Mouse (Mus musculus): ENCODE results near the gene 4930590J08Rik.
"Not testable (repeated sequence)": the region's sequence is repeated elsewhere in the genome, so short reads cannot be mapped to it uniquely, and the experiment has no call there.

4930590J08Rik gene

DNA sequence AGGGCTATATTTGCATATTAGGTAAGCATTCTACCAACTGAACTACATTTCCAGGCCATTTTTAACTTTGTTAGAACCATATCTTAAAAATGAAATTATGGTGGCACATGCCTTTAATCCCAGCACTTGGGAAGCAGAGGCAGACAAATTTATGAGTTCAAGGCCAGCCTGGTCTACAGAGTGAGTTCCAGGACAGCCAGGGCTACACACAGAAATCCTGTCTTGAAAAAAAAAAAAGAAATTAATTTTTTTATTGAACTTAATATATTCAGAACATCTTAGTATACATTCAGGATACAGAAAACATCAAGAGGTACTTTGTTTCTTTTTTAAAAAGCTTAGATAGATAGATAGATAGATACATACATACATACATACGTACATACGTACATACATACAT is at the start of gene 4930590J08Rik:
4930590J08Rik (plus strand) TSS at position 301 of the 400 bp plus-strand sequence.
- not testable (repeated sequence) for DNase-seq

DNA sequence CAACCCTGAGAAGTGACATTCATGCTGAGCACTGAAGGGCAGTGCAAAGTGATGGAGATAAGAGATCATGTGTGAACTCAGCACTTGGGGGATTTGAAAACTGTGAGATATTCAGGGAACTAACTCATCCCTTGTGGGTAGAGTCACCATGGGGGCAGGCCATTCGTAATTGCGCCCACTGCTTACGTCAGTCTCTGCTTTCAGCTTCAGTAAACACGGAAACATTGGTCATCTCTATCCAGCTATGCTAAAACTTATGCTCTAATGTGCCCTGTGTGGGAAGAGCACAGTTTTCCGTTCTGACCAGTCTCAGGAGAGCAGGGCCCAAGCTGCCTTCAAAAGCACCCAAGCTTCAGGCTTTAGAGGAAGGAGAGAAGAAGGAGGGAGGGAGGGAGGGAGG is 44.3 kb upstream of the 4930590J08Rik start:
- no peak for DNase-seq

DNA sequence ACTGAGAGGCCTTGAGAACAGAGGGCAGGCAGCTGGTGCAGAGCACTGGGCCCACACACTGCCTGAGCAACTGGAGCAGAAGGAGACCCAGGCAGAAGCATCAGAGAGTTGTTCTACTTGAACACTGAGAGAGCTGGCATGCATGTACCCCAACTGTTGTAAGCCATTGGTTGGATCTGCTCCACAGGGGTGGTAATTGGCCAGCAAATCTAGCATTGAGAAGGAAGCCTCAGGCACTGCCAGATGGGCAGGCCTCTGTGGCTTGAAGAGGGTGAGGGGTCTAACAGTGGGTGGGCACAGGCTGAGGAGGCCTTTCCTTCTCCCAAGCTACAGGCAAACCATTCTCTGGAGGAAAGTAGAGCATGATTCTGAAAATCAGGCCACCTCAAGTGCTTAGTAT is 39.8 kb upstream of the 4930590J08Rik start:
- no peak for DNase-seq

- DNase-seq, result no peak
Observed at GRCm38 (mm10) chr6:91864595-91864994, 38.0 kb upstream of the 4930590J08Rik start.

GRCm38 (mm10) chr6:91865601-91866000 is 37.0 kb upstream of the 4930590J08Rik start:
- no peak for DNase-seq

DNA sequence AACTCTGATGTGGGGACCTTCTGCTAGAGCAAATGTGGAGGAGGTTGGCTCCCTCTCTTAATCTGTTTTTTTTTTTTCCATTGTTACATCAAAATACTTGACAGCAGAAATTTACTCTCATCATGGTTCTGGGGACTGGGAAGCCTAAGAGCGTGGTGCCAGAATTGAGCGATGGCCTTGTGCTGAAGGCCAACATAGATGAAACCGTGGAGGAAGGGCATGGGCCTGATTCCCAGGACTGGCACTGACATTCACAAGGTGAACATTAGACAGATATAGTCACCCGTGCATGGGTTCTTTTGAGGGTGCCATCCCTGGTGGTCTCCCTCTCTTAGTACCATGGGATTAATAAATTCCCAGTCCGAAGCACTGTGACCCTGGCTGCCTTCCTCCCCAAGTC is 34.5 kb upstream of the 4930590J08Rik start:
- no peak for DNase-seq

- no peak for DNase-seq
Observed at GRCm38 (mm10) chr6:91872781-91873180, 29.8 kb upstream of the 4930590J08Rik start.

- peak; percentile 97 for DNase-seq
Observed at GRCm38 (mm10) chr6:91877885-91878651, 24.5 kb upstream of the 4930590J08Rik start, which contains the start of gene Ccdc174. Gene Ccdc174 (plus strand): TSS chr6:91878053.

DNA sequence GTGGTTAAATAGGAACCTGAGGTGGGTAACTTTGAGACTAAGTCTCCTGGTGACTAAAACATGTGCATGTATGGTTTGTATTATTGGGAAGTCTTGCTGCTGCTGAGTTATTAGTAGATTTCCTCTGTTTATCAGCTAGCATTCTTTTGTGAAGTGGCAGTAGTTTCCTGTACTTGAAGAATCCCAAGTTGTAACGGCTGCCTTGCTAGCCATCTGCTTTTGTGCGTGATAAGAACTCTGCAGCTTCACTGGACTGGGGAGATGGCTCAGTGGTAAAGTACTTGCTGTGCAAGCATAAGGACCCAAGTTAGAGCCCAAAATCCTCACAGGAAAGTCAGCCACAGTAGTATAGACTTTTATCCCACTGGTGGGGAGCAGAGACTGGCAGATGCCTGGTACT is 18.8 kb upstream of the 4930590J08Rik start:
- DNase-seq, result no peak

DNA sequence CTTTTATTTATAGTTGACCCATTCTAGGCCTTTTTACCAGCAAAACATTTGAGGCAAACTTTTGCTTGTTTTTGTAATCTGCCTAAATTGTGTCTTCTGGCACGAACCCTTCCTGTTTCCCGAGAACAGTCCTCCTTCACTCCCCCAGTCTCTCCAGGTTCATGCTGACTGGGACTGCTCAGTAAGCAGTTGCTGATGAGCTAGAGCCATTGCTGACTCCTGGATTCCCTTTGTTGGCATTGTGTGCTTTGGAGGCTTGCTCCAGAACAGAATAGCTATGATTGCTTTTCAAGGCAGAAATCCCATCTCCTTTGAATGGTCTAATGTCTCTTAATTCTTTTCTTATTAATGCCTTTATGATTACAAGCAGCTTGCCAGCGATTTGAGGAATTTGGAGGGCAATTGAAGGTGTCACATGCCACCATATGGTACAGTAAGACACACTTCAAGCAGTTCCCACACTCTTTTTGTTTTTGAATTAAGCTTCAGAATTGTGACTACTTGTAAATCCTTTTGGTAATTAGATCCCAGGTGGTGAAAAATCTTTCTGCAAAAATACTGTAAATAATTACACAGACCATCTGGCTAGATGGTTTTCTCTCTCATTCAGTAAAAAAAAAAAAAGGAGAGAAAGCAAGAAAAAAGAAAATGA is 13.2 kb upstream of the 4930590J08Rik start:
- DNase-seq, result no peak

DNA sequence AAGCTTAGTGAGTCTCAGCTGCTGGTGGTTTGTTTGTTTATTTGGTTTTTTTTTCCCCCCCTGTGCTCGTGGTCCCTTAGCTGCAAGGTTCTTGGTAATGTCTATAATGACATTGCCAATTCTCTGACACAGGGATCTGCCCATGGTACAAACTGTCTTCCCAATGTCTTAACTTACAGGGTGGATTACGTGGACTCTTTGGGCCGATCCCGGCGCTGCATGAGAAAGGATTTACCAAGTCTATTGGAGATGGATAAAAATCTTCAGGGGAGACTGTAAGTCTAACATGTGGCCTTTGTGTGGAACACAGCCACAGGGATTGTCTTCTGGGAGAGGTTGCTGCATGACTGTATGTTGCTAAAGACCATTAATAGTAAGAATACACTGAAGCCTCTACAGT is 12.0 kb upstream of the 4930590J08Rik start:
- DNase-seq, result no peak

DNA sequence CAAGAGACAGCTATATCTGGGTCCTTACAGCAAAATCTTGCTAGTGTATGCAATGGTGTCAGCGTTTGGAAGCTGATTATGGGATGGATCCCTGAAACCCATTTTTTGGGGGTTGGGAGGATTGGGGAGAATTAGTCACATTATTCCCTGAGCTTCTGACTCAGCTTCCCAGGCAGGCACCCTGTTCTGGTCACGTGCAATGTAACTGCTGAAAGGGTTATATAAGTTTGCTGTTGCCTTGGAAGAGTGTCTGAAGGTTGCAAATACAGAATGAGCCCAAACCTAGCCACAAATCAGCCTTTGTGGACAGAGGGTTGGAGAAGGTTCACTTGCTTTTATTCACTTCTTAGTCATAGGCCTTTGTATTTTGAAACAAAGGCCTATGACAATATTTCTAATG is 10.8 kb upstream of the 4930590J08Rik start:
- DNase-seq, result no peak

GRCm38 (mm10) chr6:91896783-91897182 is 5.8 kb upstream of the 4930590J08Rik start:
- no peak for DNase-seq

- DNase-seq, result peak; percentile 71
Observed at GRCm38 (mm10) chr6:91901505-91901904, 1.1 kb upstream of the 4930590J08Rik start.

DNA sequence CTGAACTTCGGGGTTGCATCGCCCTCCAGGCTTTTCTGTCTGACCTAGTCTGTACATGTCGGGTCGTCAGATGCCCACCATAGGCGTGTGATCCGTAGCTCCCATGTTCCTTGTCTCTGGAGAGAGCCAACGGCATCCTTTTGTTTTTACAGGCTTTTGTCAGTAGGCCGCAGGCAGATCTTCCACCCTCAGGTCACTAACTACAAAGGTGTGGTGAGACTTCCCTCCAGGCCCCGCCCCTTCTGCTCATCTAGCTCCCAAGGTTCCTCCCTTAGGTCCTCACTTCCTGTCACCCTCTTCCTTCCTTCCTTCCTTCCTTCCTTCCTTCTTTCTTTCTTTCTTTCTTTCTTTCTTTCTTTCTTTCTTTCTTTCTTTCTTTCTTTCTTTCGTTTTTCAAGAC is 11.4 kb downstream of the 4930590J08Rik start:
- no peak for DNase-seq

DNA sequence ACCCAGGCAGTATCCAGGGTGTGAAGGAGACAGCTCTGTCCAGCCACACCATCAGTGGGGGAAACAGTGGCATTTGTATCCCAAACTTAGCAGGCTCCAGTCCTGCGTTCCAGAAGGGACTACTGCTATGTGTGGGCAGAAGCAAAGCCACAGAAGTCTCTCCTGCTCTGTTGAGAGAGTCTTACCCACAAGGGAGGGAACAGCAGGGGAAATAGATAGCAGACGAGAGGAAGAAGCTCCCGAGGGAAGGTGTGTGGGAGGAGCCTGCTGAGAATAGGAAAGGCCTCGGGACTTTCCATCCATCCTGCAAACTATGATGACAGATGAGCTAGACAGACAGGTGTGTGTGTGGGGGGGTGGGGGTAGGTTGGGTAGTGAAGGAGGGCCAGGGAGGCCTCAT is 14.7 kb downstream of the 4930590J08Rik start:
- no peak for DNase-seq

GRCm38 (mm10) chr6:91917716-91918115 is 15.1 kb downstream of the 4930590J08Rik start:
- DNase-seq, result no peak

GRCm38 (mm10) chr6:91931231-91931630 is 28.6 kb downstream of the 4930590J08Rik start:
- DNase-seq, result no peak

GRCm38 (mm10) chr6:91938491-91938890 is 35.9 kb downstream of the 4930590J08Rik start:
- no peak for DNase-seq

GRCm38 (mm10) chr6:91948426-91948825 is 45.8 kb downstream of the 4930590J08Rik start:
- DNase-seq, result no peak

DNA sequence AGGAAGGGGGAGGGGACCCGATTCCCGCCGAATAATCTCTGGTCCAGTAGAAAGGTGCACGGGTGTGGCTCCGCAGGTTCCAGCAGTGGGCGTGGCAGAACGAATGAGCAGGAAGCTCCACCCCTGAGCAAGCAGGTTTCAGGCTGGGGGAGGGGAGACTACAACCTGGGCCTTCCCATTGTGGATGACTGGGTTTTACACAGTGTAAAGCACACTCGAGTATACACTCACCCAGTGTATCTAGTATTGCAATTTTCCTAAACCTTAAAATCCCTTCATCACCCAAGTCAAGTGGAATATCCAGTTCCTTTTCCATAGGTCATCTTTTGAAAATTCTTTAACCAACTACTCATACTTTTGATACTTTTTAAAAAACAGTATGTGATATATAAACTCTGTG is 55.4 kb downstream of the 4930590J08Rik start:
- DNase-seq, result not testable (repeated sequence)

- peak; percentile 73 for DNase-seq
Observed at GRCm38 (mm10) chr6:91960028-91960811, 57.6 kb downstream of the 4930590J08Rik start.

DNA sequence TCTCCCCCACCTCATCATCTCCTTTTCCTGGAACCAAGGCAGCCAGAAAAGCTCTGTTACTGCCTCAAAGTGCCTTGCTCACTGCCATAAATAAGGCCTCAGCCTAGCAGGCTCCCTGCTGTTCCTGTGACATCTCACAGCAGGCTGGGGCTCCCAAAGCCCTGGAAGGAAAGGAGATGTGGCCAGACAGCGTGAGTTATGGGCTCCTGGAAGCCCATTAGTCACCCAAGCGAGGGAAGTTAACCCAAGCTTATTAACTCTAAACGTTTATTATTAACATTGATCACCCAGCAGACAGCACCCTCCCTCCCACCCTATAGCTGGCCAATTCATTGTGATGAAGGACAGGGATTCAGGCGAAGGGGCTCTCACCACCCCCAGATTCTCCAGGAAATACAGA is 60.8 kb downstream of the 4930590J08Rik start:
- no peak for DNase-seq

- DNase-seq, result no peak
Observed at GRCm38 (mm10) chr6:91965060-91965459, 62.5 kb downstream of the 4930590J08Rik start.

All from kidney, adult 9 months (tissue).